ENCODE assay signal across 9 mouse cellular contexts in genomic region chr5:132249523-132249922, GRCm38 (mm10).
DNase-seq lines count a peak whose midpoint lies in the region; ATAC-seq and TF ChIP-seq lines count a peak whose summit lies in the region.
"Had no signal": no experiment of that assay in that cellular context is flagged by ENCODE, and none has a peak within 500 bp of the region (broad histone marks: within the 10 kb centered on the region; RNA-seq: fewer than 3 reads in every experiment).

No protein-coding gene starts in this region.

- H3K27me3 ChIP-seq in megakaryocyte, embryonic 14.5 days (replicated peaks): peaks cover 2% of the 10 kb centered on the region
- H3K27me3 ChIP-seq: intestine, embryonic 15.5 days had no signal

- no peaks in the 10 kb centered on the region for H3K9me3 ChIP-seq in megakaryocyte, embryonic 14.5 days
- H3K9me3 ChIP-seq: intestine, embryonic 15.5 days had no signal

- ATAC-seq in megakaryocyte, adult 5-6 weeks (ENCODE audit: poor library complexity, severe bottlenecking): no peak
- ATAC-seq: intestine, embryonic 15.5 days had no signal

- intact Hi-C loops in left cerebral cortex, postnatal 25 days (cut with DNase I): loop anchor here (5.0 kb wide), 1 partner anchor 1648 kb away; no protein-coding TSS in a partner anchor

- peak overlapping the region; percentile 7 for H3K4me3 ChIP-seq in megakaryocyte, embryonic 14.5 days (replicated peaks)
- H3K4me3 ChIP-seq in lung, adult 2 months (replicated peaks; ENCODE audit: extremely low read depth, low read depth, low read length): no peak overlapping the region
- H3K4me3 ChIP-seq: intestine, embryonic 15.5 days had no signal

- no peak for TF ChIP-seq POLR2A in lung, adult 2 months (IDR thresholded peaks at IDR 0.05; ENCODE audit: borderline replicate concordance, extremely low read depth, low read depth, low read length)

- WGBS in lung, adult 2 months: 78% methylated on average over 11 of the region's 11 CpGs

- peak; percentile 63 to 69 for DNase-seq in layer of hippocampus, adult 8-10 months (ENCODE audit: low spot score in 2 of 2)
- DNase-seq in left cerebral cortex, postnatal 25 days (ENCODE audit: low spot score in 2 of 2): peak; percentile 83 to 92
- DNase-seq in lung, adult 2 months: no peak
- DNase-seq in yolk sac, embryonic 10.5 days (ENCODE audit: low spot score): no peak
- no peak for DNase-seq in T-cell, adult 2 months (ENCODE audit: low spot score)
- DNase-seq: lung, postnatal 14 days had no signal

- no peak for TF ChIP-seq CTCF in lung, adult 2 months (IDR thresholded peaks at IDR 0.05; ENCODE audit: insufficient read depth, low read length)

- no peaks in the 10 kb centered on the region for H3K36me3 ChIP-seq in megakaryocyte, embryonic 14.5 days (replicated peaks; ENCODE audit: low read length)
- H3K36me3 ChIP-seq: intestine, embryonic 15.5 days had no signal

- no peaks in the 10 kb centered on the region for H3K4me1 ChIP-seq in megakaryocyte, embryonic 14.5 days
- no peaks in the 10 kb centered on the region for H3K4me1 ChIP-seq in lung, adult 2 months (ENCODE audit: control insufficient read depth, insufficient read depth, low read length)
- H3K4me1 ChIP-seq: intestine, embryonic 15.5 days had no signal

Comparison
In these comparisons a context has a peak if more than half of its experiments do, and no peak if none do; other contexts are left out.
1. DNase-seq: peak in layer of hippocampus, adult 8-10 months (2 of 2) and left cerebral cortex, postnatal 25 days (2 of 2); none in lung, adult 2 months (single experiment), yolk sac, embryonic 10.5 days (single experiment) and T-cell, adult 2 months (single experiment).